Mouse (Mus musculus) cortical plate, adult 2 months (tissue): ENCODE measurements around the gene Mdm4. TPM values are rescaled to one million over a fixed set of nuclear protein-coding genes. Genes with fewer than 3 reads are reported as not detected.

Experiments used
- H3K27ac ChIP-seq: fragments of 200-500 bp; 2 replicates; pipeline ENCODE4 v1.5.1; 2012; ENCODE audit warnings: low read length, control low read depth, inconsistent platforms; ENCODE audit not compliant: insufficient read depth
- H3K4me1 ChIP-seq: fragments of 200-500 bp; 2 replicates; pipeline ENCODE4 v1.6.1; 2011; ENCODE audit warnings: low read length; ENCODE audit not compliant: control insufficient read depth, insufficient read depth
- H3K4me3 ChIP-seq: fragments of 200-500 bp; 2 replicates; pipeline ENCODE4 v1.5.1; 2011; ENCODE audit warnings: mild to moderate bottlenecking, low read length, control low read depth; ENCODE audit not compliant: insufficient read depth
- CTCF ChIP-seq: fragments of 200-500 bp; IDR thresholded peaks from 2 replicates; pipeline ENCODE4 v1.5.1; 2011; ENCODE audit warnings: mild to moderate bottlenecking, control low read depth, low read length; ENCODE audit not compliant: insufficient read depth; ENCODE audit errors: extremely low read depth
- POLR2A ChIP-seq: fragments of 200-500 bp; IDR thresholded peaks from 2 replicates; pipeline ENCODE4 v1.6.1; 2011; ENCODE audit warnings: mild to moderate bottlenecking, low read length, control low read depth; ENCODE audit not compliant: insufficient read depth; ENCODE audit errors: extremely low read depth
- polyA plus RNA-seq: library from polyadenylated mRNA; depleted of rRNA; stranded (reverse); fragments of >200 nt; gene quantifications from 2 replicates; pipeline ENCODE4 v1.2.3, GENCODE M21; 2012

Gene Mdm4
- polyA plus RNA-seq, 1 experiment = 67.3 TPM

DNA sequence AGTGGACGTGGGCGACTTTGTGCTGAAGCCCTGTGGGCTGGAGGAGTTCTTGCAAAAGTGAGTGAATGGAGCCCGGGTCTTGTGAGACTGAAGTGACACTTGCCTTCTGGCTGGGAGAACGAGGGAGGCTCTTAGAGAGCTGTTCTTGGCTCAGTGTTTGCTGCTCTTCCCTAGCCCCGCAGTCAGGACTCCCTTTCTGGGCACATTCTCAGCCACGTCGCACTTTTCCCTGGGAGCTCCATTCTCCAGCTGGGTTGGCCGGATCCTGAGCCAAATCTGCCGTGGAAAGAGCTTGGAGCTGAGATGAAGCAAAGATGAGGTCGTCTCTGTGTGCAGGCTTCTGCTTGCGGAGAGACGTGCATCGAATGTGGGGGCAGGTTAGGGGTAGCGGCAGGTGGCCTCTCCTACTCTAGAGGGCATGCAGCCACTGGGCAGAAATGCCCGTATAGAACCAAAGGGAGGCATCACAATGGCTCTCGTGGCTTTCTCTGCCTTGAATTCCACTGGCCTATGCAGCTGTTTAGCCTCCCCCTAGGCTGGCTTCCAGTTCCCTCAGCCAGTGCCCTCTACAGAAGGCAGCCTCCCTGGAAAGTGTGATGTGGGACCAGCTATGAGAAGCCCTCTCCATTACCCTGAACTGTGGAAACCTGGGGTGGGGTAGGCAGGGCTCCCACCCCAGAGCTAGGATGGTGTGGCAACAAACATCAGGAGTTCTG lies 41.5 kb upstream of the Mdm4 start:
- Histone ChIP-seq H3K27ac (peak overlapping the region; percentile 7; the same call in 1 of the 2 replicates), H3K4me3 (no peak overlapping the region), H3K4me1 (peaks cover 4% of the 10 kb centered on the region; the same call in 1 of the 2 replicates)
- TF ChIP-seq CTCF (no peak), POLR2A (no peak)

DNA sequence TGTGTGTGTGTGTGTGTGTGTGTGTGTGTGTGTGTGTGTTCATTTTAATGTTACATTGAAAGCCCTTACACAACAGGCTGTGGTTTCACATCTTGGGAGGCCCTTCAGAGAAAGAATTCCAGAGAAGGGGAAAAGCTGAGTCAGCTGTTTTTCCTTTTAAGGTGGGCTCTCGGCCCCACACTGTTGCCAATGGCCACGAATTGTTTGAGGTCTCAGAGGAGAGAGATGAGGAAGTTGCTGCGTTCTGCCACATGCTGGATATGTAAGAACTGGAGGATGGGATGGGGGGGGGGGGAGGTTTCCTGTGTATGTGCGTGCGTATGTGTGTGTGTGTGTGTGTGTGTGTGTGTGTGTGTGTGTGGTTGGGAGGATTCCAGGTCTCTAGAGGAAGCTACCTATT lies 39.8 kb upstream of the Mdm4 start:
- Histone ChIP-seq H3K4me1 (peaks cover 4% of the 10 kb centered on the region; the same call in 1 of the 2 replicates), H3K27ac (peak overlapping the region; percentile 78; the same call in 1 of the 2 replicates), H3K4me3 (no peak overlapping the region)
- TF ChIP-seq CTCF (no peak), POLR2A (no peak)

DNA sequence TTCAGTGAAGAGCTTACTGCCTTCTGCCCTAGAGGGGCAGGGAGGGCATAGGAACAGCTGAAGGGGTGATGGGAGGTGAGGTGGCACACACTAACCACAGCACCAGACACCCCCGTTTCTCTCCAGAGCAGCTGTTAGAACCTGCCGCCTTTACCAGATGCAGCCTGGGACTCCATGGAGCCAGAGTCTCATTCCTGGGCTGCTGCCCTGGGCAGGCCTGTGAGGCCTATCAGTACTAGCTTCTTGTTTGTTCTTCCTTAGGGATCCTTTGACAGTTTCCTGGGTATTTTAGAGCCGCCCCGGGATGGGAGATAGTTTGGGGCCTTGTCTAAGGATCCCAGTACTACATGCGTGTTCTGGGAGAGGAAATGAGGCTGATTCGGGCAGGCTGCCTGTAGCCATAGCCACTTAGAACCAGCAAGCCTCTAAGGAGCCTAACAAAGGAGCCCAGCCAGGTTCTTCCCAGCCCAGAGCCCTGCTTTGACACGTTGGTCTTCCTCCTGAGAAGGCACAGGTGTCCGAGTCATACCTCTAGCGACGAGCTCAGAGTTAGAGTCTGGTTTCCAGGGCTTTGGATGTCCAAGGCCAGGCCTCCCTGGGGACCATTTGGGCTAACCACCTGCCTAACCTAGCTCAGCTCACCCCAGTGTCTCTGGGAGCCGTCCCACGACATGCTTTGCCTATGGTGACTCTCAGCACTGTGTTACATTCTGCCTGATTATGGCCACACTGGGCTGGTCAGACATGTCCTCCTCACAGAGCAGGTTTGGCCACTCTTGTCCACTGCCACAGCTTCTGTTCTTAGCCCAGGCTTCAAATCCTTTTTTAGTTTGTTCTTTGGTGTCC lies 39.1 kb upstream of the Mdm4 start:
- Histone ChIP-seq H3K4me1 (peaks cover 4% of the 10 kb centered on the region; the same call in 1 of the 2 replicates), H3K4me3 (no peak overlapping the region), H3K27ac (peak overlapping the region; percentile 78)
- TF ChIP-seq CTCF = no peak
- TF ChIP-seq POLR2A = no peak

DNA sequence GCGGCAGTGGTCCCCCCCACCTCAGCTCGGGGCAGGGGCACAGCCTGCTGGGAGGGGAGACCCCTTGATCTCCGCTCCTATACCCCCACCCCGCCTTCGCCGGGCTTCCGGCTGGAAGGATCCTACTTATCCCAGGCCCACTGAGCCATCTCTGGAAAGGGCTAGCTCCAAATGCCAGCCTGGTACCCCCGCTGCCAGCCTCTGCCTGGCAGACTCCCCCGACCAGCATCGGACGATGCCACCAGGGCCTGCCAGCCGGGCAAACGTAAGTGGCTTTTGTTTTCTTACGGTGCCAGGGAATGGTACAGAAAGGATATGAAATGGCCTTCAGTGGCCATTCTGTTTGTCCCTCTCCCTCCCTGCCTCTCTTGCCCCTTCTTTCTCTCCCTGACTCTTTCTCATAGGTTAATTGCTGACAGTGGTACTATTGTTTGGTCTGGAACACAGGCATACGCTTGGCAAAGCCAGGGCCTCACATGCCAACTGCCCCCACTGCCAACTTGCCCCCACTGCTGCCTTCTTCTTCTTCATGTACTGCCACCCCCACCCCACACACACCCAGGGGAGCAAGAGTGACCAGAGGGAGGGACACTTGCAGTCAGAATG lies 38.4 kb upstream of the Mdm4 start:
- no peak for TF ChIP-seq CTCF
- no peak for TF ChIP-seq POLR2A
- H3K27ac ChIP-seq = peak overlapping the region; percentile 78
- no peak overlapping the region for H3K4me3 ChIP-seq
- H3K4me1 ChIP-seq = peaks cover 4% of the 10 kb centered on the region; the same call in 1 of the 2 replicates

DNA sequence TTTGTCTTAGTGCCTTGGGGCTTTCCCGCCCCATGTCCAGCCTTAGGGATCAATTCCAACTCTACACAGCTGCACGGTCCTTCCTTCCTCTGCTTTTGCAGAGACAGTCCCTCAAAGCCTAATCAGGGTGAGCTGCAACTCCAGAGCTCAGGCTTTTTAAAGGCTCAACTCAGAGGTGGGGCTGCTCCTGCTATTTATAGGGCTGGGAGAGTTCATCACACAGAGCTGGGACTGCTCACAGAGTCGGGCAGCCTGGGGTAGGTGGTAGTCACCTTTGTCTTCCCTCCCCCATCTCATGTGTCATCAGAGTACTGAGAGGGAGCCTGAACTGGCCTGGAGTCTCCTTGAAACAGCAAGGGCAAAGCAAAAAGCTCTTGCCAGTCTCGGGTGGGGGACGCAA lies 37.9 kb upstream of the Mdm4 start:
- Histone ChIP-seq H3K4me3 (no peak overlapping the region), H3K4me1 (peaks cover 4% of the 10 kb centered on the region; the same call in 1 of the 2 replicates), H3K27ac (peak overlapping the region; percentile 36)
- no peak for TF ChIP-seq POLR2A
- TF ChIP-seq CTCF = no peak

DNA sequence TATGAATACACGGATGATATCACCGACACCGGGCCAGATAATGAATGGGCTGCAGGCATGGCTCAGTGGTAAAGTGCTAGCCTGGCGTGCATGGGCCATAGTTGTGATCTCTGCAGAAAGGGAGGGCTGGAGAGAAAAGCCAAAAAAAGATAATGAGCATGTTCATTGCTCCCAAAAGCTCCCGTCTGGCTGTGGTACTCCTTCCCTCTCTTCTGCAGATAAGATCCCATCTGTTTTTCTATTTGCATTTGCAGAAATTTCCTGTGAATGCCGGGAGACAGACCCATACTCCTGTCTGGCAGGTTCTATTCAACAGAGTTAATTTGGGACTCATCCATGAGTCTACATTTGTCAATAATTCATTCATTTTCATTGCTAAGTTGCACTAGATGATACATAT lies 32.8 kb upstream of the Mdm4 start:
- TF ChIP-seq POLR2A (no peak), CTCF (no peak)
- Histone ChIP-seq H3K4me1 (no peaks in the 10 kb centered on the region), H3K4me3 (no peak overlapping the region), H3K27ac (no peak overlapping the region)

DNA sequence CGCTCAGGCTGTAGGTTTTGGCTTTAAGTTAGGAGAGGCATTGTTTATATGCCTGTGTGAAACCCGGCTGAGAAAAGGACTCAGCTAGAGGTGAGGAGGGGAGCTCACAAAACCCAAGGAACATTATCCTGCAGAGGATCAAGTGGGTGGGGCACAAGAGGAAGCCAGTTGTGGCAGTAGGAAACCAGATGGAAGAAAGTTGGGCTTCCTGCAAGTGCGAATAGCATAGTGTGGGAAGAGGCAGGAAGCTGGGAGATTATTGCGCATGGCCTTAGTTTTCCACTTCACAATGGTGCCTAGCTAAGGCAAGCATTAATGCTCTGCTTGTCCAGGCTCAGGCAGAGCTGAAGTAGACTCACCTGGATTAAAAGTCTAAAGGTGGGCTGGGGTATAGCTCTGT lies 30.3 kb upstream of the Mdm4 start:
- Histone ChIP-seq H3K4me3 (no peak overlapping the region), H3K27ac (no peak overlapping the region), H3K4me1 (peaks cover 1% of the 10 kb centered on the region; the same call in 1 of the 2 replicates)
- TF ChIP-seq POLR2A (no peak), CTCF (no peak)

DNA sequence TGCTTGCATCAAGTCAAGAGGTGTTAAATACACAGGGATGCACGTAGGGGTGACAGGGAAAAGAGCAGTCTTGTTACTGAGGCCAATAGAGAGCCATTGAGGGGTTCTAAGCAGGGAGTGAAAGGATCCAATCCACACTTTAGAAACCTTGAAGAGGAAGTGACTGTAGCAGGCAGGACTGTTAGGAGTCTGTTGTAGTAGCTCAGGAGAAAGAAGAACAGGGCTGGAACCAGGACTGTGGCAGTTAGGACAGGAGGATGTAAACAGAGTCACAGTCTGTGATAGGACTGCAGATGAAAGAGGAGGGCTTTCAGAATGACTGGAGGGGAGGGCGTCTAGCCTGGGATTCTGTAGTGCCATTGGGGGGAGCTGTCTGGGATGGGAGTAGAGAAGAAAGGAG lies 29.2 kb upstream of the Mdm4 start:
- H3K4me1 ChIP-seq = peaks cover 1% of the 10 kb centered on the region; the same call in 1 of the 2 replicates
- TF ChIP-seq CTCF = no peak
- no peak for TF ChIP-seq POLR2A
- H3K4me3 ChIP-seq = no peak overlapping the region
- H3K27ac ChIP-seq = no peak overlapping the region

DNA sequence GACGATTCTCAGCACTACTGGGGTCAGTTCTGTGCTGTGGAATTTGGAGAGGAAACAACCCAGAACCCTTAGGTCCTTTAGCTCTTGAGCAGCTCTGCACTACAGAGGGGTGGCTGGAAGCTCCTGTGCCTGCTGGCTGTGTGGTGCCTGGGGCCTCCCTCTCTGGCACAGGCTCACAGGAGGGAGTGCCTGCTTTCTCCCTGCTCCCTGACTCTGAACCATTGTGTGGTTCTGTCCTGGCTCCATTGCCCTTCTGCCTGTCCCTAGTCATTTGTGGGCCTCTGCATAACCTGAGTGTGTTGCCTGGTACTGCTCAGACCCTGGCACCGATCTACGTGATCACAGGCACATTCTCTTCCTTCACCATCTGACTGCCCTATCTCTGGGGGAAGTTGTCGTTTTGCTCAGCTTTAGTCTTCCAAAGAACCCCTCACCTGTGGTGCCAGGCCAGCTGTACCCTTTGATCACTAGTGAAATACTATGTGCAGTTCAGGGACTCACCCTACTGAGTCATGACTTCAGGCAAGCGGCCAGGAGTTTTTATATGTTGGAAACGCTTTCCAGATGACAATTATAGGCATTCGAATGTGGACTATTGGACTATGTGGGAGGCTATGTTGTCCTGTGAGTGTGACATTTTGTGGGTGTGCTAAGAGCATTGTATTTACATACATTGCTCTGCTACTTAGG lies 27.1 kb upstream of the Mdm4 start:
- TF ChIP-seq CTCF = no peak
- TF ChIP-seq POLR2A = no peak
- peaks cover 1% of the 10 kb centered on the region; the same call in 1 of the 2 replicates for H3K4me1 ChIP-seq
- no peak overlapping the region for H3K4me3 ChIP-seq
- no peak overlapping the region for H3K27ac ChIP-seq
